Mouse (Mus musculus) skeletal muscle tissue, postnatal 0 days (tissue): ENCODE results near the gene Clip1. TPM values are rescaled to one million over a fixed set of nuclear protein-coding genes. Genes with fewer than 3 reads are reported as not detected.

Experiments used
- polyA plus RNA-seq: library from polyadenylated mRNA; unstranded; fragments of >200 nt; fragmentation: Nextera tagmentation; extraction: Ambion mirVana; gene quantifications from 2 replicates; pipeline ENCODE4 v1.2.1, GENCODE M21; 2015

Gene Clip1
- 45.1 and 46.2 TPM in 2 replicates for polyA plus RNA-seq

GRCm38 (mm10) chr5:123684221-123685144 lies at the start of gene Clip1:
TSS of gene Clip1 (minus strand) at chr5:123684618.

GRCm38 (mm10) chr5:123720328-123721311 lies 36.2 kb upstream of the Clip1 start, which contains the start of gene Zcchc8:
TSS of gene Zcchc8 (minus strand) at chr5:123721100.

GRCm38 (mm10) chr5:123572357-123573186 lies 111.8 kb downstream of the Clip1 start, which contains the start of gene Vps33a:
TSS of gene Vps33a (minus strand) at chr5:123573038.

Other genes starting within 250 kb of the Clip1 start
- gene Lrrc43, start 195.3 kb downstream of the Clip1 start, polyA plus RNA-seq = not detected in 2 replicates
- not detected in 2 replicates for gene Il31, start 195.1 kb downstream of the Clip1 start, polyA plus RNA-seq
- gene B3gnt4, start 174.2 kb downstream of the Clip1 start, polyA plus RNA-seq = 0.10 TPM in 2 replicates
- gene Diablo, start 160.4 kb downstream of the Clip1 start, polyA plus RNA-seq = 71.7 and 77.1 TPM in 2 replicates
- gene Gm49027, start 159.1 kb downstream of the Clip1 start, polyA plus RNA-seq = not detected in 2 replicates
- 17.9 and 18.5 TPM in 2 replicates for gene Vps33a, start 111.6 kb downstream of the Clip1 start, polyA plus RNA-seq
- gene Zcchc8, start 36.5 kb upstream of the Clip1 start, polyA plus RNA-seq = 33.6 and 33.9 TPM in 2 replicates
- gene Rsrc2, start 64.8 kb upstream of the Clip1 start, polyA plus RNA-seq = 71.3 and 79.7 TPM in 2 replicates
- 4.9 and 6.2 TPM in 2 replicates for gene Kntc1, start 65.1 kb upstream of the Clip1 start, polyA plus RNA-seq
- 2.0 and 14.0 TPM in 2 replicates for gene Hcar2, start 180.9 kb upstream of the Clip1 start, polyA plus RNA-seq
- 0.99 and 6.7 TPM in 2 replicates for gene Hcar1, start 195.4 kb upstream of the Clip1 start, polyA plus RNA-seq
- gene Denr, start 222.6 kb upstream of the Clip1 start, polyA plus RNA-seq = 102 and 133 TPM in 2 replicates
- 0.66 and 1.0 TPM in 2 replicates for gene Gm43518, start 242.8 kb upstream of the Clip1 start, polyA plus RNA-seq
- gene Ccdc62, start 246.1 kb upstream of the Clip1 start, polyA plus RNA-seq = 5.2 and 5.5 TPM in 2 replicates